Mouse (Mus musculus) mature B cell (primary cell): ENCODE results near the gene Nek6.

ENCODE experiments used
- in situ Hi-C: fragments of 300-500 bp; cut with MboI; formaldehyde crosslinking; loops from 2 replicates; pipeline ENCODE4 v1.14.3; 2019

Nek6 gene

DNA sequence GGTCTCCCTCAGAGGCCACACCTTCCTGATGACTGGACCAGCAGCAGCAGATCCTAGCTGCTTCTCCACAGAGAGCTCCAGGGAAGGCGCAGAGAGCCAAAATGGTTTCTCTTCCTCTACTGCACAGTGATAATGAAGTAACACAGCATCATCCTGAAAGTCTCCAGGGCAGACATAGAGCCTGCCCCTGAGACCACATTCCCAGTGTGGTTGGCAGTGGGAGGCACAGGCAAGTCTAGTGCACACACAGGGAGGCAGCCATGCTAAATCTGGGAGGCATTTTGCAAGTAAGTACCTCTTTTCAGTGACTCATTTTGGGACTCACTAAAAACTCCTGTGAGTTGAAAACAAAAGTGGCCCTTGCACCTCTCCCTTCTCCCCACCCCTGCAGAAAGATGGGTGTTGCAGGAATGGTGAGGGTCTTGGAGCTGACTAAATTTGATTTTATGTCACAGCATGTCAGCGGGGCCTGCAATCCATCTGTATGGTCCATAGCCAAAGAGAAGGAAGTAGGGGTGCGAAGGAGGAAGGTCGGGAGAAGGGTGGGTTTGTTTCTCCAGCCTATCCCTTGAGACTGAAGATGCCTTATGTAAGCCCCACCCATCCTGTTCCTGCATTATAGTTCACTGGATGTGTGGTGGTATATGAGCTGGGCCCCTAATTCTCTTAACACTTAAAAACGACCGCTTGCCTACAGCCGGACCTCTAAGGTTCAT, 2.3 kb upstream of the Nek6 start:
- in situ Hi-C loops, result no loop called here

- in situ Hi-C loops, result no loop called here
Measured at GRCm38 (mm10) chr2:38510120-38510519, 1.3 kb upstream of the Nek6 start.

DNA sequence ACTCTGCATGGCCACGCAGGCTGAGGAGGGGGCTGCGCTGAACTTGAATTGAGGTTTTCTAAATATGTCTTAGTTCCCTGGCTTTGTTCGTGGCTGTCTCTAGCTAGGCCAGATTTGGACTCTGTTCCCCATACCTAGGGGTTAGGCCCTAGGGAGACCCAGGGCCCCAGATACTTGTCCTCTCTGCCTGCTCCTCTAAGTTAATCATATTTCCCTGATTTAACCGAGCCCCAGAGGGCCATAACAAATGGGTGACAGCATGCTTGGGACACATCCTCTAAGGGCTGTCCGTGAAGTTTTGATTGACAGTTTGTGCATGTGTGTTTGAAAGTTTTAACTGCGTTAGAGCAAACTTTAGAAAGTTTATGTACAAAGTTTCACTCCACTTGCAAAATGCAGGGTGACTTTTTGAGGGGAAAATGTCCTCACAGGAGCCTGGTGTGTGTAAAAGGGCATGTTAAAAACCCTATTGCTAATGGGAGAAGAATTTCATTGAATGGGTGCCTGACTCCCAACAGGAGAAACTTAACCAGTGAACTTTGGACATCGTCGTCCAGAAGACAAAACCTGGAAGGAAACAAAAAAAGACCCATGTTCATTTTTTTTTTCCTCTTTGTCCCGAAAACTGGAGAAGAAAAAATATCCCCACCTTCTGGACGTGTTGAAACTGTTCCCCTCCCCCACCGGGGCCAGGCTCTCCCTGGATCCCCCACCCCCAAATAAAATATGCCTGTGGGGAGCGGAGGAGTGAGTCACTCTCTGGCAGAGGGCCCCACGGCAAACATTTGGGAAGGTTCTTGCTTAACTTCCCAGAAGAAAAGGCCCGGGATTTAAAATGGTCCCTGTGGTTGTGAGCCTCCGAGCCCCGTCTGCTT, 1.1 kb downstream of the Nek6 start:
- in situ Hi-C loops, result no loop called here

DNA sequence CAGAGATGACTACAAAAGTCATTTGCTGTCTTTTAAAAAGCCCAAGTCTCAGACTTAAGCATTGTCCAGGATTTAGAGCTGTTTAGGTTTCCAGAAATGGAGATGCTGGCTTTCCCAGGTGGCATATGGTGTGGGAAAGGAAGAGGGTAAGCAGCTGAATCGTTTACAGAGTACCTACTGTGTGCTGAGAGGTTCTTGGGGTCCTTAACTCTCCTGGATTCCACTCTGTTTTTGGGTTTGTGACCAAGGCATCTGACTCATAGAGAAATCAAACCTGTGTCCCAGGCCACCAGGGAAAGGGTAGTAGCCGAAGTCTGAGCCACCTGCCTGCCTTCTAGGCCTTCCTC, 1.7 kb downstream of the Nek6 start:
- in situ Hi-C loops, result no loop called here

DNA sequence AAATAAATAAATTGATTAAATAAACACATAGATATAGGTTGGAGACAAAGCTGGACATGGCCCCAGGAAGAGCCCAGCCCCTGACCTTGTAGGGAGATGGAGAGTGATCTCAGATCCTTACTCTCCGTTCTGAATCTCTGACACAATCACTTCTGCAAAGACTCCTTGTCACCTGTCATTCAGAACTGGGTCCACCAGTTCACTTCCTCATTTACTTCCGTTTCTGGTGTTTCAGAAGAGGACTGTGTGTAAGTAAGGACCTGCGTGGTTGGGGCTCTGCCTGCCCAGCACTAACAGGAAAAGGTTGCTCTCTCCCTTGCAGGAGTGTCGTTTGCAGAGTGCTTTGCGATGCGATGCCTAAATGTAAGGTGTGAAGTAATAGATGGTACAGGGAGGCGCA, 3.0 kb downstream of the Nek6 start:
- in situ Hi-C loops, result no loop called here

DNA sequence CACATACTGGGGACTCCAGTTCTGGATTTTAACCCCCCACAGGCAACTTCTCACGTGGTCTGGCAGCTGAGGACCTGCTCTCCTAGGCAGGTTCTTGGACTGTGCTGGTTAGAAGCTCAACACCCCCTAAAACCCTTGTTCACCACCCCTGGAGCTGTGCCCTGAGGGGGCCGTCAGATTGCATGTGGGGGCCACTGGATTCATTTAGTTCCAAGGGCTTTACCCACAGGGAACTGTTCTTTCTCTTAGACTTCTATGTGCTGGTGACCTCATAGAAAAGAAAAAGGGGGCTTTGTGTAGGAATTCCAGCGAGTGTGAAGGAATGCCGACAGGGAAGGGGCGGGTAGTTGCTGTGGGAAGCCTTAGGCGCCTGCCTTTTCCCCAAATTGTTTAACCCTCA, 4.0 kb downstream of the Nek6 start:
- in situ Hi-C loops, result no loop called here

- in situ Hi-C loops, result no loop called here
Measured at GRCm38 (mm10) chr2:38516471-38516870, 5.0 kb downstream of the Nek6 start.

DNA sequence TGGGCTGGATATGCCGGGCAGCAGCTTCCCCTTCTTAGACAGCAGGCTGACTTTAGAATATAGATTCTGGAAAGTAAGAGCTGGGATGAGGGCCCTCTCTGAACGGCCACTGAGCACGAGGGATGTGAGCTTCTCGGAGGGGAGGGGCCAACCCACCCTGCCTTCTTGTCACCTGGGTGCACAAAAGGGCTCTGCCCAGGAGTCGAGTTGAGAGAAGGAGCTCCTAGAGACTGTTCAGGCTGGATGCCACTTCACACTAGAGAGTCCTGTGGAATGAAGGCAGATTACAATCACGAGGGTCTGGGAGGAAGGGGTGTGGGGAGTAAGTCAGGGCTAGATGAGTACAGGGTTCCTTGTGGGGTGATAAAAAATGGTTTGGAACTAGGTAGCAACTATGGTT, 5.6 kb downstream of the Nek6 start:
- in situ Hi-C loops, result no loop called here

DNA sequence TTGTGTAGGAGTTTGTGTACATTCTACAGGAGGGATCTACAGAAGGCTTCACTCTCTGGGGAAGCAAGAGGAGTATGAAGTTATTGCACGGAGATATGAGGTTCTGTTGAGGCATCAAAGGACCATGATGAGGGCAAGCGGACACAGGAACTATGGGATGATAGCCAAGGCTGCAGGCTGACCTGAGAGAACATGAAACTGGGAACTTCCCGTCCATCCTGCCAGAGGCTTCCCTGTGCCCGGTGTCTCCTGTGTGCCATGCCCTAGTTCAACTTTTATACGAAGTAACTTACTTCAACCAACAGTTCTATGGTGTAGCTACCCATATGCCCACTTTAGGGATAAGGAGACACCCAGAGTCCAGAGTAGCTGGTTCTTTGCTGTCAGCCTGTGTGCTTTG, 7.3 kb downstream of the Nek6 start:
- in situ Hi-C loops, result no loop called here

- in situ Hi-C loops, result no loop called here
Measured at GRCm38 (mm10) chr2:38519934-38520333, 8.5 kb downstream of the Nek6 start.

- in situ Hi-C loops, result no loop called here
Measured at GRCm38 (mm10) chr2:38521618-38522017, 10.2 kb downstream of the Nek6 start.

GRCm38 (mm10) chr2:38522354-38522753, 10.9 kb downstream of the Nek6 start:
- in situ Hi-C loops, result no loop called here

DNA sequence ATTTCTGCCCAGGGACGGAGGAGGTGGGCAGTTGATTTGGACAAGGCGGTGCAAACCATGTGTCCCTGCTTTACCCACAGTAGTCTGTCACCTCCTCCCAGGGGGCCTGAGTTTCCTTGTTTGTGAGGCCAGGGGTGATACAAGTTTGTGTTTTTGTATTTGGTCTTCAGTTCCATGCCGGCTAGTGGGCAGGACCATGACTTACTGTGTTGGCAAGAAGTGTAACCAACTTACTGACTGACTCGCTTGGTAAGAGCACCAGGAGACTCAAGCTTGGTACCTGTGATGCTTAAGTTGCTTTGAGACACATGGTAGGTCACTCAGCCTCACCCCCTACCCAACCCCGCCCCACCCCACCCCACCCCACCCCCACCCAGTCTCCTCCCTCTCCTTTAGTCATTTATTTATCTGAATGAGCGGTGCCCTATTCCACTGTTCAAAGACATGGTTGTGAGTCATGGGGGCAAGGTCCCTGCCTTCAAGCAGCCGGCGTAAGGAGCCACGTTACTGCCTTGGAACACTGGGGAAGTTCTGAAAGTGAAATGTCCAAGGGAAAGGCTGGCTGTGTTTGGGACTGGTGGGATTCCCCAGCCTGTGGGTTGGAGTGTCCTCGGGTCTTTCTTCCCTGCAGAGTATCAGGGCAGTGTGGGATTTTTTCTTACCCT, 12.5 kb downstream of the Nek6 start:
- in situ Hi-C loops, result no loop called here

- in situ Hi-C loops, result no loop called here
Measured at GRCm38 (mm10) chr2:38525034-38525433, 13.6 kb downstream of the Nek6 start.

DNA sequence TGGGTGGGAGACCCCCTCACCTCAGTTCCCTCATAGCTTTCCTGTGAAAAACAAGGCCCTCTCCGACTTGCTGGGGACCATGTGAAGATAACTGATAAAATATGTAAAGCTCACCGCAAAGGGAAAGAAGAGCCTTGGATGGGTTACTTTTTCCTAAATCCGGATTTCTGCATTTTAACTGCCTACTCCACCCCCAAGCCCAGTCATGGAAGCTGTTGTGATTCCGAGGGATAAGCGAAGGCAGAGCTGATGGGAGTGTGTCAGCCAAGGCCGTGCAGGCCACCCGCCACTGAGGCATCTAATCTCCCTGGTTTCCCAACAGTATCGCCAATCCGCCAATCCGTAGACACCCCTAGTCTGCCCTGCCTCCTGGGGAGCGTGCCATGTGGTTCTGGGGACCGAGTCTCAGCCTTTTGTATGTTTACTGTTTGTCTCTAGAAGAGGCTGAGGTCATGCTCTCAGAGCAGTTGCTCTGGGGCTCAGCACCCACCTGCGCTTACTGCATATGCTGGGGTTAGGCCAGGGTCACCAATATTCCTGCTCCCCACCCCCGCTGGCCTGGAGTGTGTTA, 18.2 kb downstream of the Nek6 start:
- in situ Hi-C loops, result no loop called here

- in situ Hi-C loops, result no loop called here
Measured at GRCm38 (mm10) chr2:38530955-38531381, 19.5 kb downstream of the Nek6 start.

GRCm38 (mm10) chr2:38533322-38533721, 21.9 kb downstream of the Nek6 start:
- in situ Hi-C loops, result no loop called here

- in situ Hi-C loops, result no loop called here
Measured at GRCm38 (mm10) chr2:38533767-38534166, 22.3 kb downstream of the Nek6 start.

- in situ Hi-C loops, result no loop called here
Measured at GRCm38 (mm10) chr2:38534241-38534940, 22.9 kb downstream of the Nek6 start.

- in situ Hi-C loops, result no loop called here
Measured at GRCm38 (mm10) chr2:38535051-38535450, 23.6 kb downstream of the Nek6 start.

DNA sequence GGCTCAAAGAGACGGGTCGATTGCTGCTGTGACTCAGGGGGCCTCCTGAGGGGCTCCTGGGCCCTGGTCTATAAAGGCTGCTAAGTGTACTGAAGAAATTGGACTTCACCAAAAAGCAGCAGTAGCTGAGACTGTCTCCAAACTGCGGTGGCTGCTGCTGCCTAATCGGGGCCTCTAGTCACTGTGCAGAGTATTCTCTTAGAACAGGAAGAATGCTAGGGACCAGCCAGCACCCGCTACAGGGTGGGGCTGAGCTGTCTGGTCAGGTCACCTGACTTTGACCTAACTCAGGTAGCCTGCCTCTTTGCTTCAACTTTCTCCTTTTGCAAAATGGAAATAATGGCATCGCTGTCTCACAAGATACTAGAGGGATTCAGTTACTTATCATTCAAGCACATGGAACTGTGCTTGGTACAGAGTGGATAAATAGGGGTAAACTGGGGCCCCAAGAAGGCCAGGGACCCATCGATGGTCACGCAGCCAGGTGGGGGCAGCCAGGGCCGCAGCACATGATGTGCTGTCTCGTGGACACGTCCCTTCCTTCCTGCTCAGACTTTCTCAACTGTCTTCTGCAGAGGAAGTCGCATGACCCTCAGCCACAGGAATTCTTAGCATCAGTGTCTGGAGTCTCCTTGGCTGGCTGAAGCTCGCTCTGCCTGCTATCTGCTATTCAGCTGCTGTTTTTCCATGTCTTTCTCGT, 24.2 kb downstream of the Nek6 start:
- in situ Hi-C loops, result no loop called here
